Mouse (Mus musculus): ENCODE data around the gene Dbi. TPM values are rescaled to one million over a fixed set of nuclear protein-coding genes. Genes with fewer than 3 reads are reported as not detected.

The Dbi gene
- total and polyA plus RNA-seq, 3 experiments: 149 to 164 TPM; not detected in 1

DNA sequence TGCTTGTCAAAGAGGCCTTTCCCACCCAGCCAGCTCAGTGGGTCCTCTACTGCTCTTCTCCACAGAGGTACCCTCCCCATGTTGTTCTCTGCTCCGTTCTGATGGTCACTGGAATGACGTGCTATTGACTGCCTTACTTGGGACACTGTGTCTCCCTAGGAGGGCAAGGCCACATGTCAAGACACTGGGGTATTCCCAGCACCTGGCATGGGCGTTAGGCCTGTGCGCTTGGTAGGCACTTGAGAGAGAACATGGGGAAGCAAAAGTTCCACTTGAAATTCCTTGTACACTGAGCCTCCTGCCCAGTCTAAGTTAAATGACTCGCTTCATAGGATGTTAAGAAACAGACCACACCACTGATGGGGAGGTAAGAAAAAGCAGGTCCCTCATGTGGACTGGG, 51.8 kb downstream of the Dbi start:
- Histone ChIP-seq H3K27me3 (ENCODE audit: control insufficient read depth in 1 of 2, insufficient read depth in 2 of 2, low read length in 2 of 2) (no peaks in the 10 kb centered on the region), H3K9ac (ENCODE audit: control insufficient read depth, low read depth, low read length, poor library complexity, severe bottlenecking) (no peak overlapping the region), H3K36me3 (ENCODE audit: control insufficient read depth in 1 of 2, insufficient read depth in 2 of 2, low read length in 2 of 2) (no peaks in the 10 kb centered on the region), H3K9me3 (replicated peaks; ENCODE audit: insufficient read depth, low read length) (no peaks in the 10 kb centered on the region), H3K4me1 (ENCODE audit: control insufficient read depth in 1 of 2, insufficient read depth in 2 of 2, low read length in 2 of 2) (no peaks in the 10 kb centered on the region), H3K79me2 (ENCODE audit: control insufficient read depth, insufficient read depth, low read length, poor library complexity) (no peaks in the 10 kb centered on the region; the same call in 1 of the 2 replicates), H3K4me3 (ENCODE audit: control insufficient read depth in 1 of 2, insufficient read depth in 1 of 2, low read depth in 2 of 2, low read length in 2 of 2) (no peak overlapping the region), H3K27ac (ENCODE audit: control insufficient read depth, low read depth, low read length) (no peak overlapping the region)
- no peak for TF ChIP-seq ETS1 (IDR thresholded peaks at IDR 0.05; ENCODE audit: low read depth, low read length)
- no peak for TF ChIP-seq RAD21 (IDR thresholded peaks at IDR 0.05; ENCODE audit: low read depth, low read length)
- TF ChIP-seq GATA1 (IDR thresholded peaks at IDR 0.05; ENCODE audit: low read depth, low read length): no peak
- TF ChIP-seq USF1 (IDR thresholded peaks at IDR 0.05; ENCODE audit: low read depth, low read length): no peak
- TF ChIP-seq MAZ (IDR thresholded peaks at IDR 0.05; ENCODE audit: low read depth, low read length): no peak
- no peak for DNase-seq (ENCODE audit: low read depth, low spot score)

DNA sequence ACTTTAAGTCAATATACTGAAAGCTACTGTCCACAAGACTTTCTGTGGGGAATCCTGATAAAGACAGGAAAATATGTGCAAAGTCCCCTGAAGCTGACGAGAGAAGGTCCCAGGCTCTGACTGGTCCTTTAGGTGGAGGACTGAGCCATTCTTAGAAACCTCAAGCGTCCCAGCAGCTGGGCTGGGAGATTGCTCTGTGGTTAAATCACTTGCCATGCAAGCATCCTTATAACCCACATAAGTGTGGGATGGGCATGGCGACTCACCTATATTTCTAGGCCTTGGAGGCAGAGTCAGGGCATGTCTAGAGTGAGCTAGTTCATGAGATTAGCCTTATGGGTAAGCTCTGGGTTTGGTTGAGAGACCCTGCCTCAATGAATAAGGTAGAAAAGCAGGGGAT, 54.3 kb downstream of the Dbi start:
- Histone ChIP-seq H3K79me2 (ENCODE audit: control insufficient read depth, insufficient read depth, low read length, poor library complexity) (no peaks in the 10 kb centered on the region), H3K27me3 (ENCODE audit: control insufficient read depth in 1 of 2, insufficient read depth in 2 of 2, low read length in 2 of 2) (no peaks in the 10 kb centered on the region), H3K27ac (ENCODE audit: control insufficient read depth, low read depth, low read length) (no peak overlapping the region)

DNA sequence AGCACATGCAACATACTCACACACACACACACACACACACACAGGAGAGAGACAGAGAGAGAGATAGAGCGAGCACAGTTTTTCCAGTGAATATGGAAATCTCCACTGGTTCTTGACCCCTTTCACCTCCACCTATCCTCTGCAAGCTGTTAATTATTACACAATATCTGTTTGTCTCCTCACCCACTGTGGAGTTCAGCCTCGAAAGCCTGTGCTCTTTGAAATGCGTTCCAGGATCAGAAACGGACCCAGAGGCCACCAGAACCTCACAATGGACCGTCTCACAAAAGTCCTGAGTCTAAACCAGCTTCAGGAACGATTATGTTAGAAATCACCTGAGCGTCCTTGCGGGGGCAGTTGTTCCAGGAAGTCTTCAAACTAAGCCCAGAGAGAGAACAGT, 54.7 kb downstream of the Dbi start:
- no peaks in the 10 kb centered on the region for H3K79me2 ChIP-seq (ENCODE audit: control insufficient read depth, insufficient read depth, low read length, poor library complexity)
- no peak overlapping the region for H3K9ac ChIP-seq (ENCODE audit: control insufficient read depth, low read depth, low read length, poor library complexity, severe bottlenecking)
- DNase-seq (ENCODE audit: low read depth, low spot score): no peak
- TF ChIP-seq NELFE (IDR thresholded peaks at IDR 0.05; ENCODE audit: low read depth, low read length) (no peak), ELF1 (IDR thresholded peaks at IDR 0.05; ENCODE audit: low read depth, low read length) (no peak), ZMIZ1 (IDR thresholded peaks at IDR 0.05; ENCODE audit: low read depth, low read length) (no peak), RCOR1 (IDR thresholded peaks at IDR 0.05; ENCODE audit: low read depth, low read length) (no peak), TCF12 (IDR thresholded peaks at IDR 0.05; ENCODE audit: low read depth, low read length) (no peak), MYB (IDR thresholded peaks at IDR 0.05; ENCODE audit: low read depth, low read length) (no peak), POLR2A (IDR thresholded peaks at IDR 0.05; ENCODE audit: control insufficient read depth in 1 of 2, insufficient read depth in 1 of 2, low read depth in 1 of 2, low read length in 2 of 2, poor library complexity in 1 of 2) (no peak), KAT2A (conservative IDR thresholded peaks at IDR 0.05; ENCODE audit: low read depth, low read length) (no peak), USF2 (IDR thresholded peaks at IDR 0.05; ENCODE audit: borderline replicate concordance in 1 of 2, insufficient read depth in 1 of 2, low read depth in 1 of 2, low read length in 2 of 2) (no peak), JUND (IDR thresholded peaks at IDR 0.05; ENCODE audit: low read depth, low read length) (no peak), MXI1 (IDR thresholded peaks at IDR 0.05; ENCODE audit: low read depth, low read length) (no peak), USF1 (IDR thresholded peaks at IDR 0.05; ENCODE audit: low read depth, low read length) (no peak), CHD2 (IDR thresholded peaks at IDR 0.05; ENCODE audit: low read length) (no peak)
- H3K4me3 ChIP-seq (ENCODE audit: control insufficient read depth in 1 of 2, insufficient read depth in 1 of 2, low read depth in 2 of 2, low read length in 2 of 2): no peak overlapping the region
- H3K27me3 ChIP-seq (ENCODE audit: control insufficient read depth in 1 of 2, insufficient read depth in 2 of 2, low read length in 2 of 2): no peaks in the 10 kb centered on the region
- H3K36me3 ChIP-seq (ENCODE audit: control insufficient read depth in 1 of 2, insufficient read depth in 2 of 2, low read length in 2 of 2): no peaks in the 10 kb centered on the region
- no peaks in the 10 kb centered on the region for H3K4me1 ChIP-seq (ENCODE audit: control insufficient read depth in 1 of 2, insufficient read depth in 2 of 2, low read length in 2 of 2)
- H3K27ac ChIP-seq (ENCODE audit: control insufficient read depth, low read depth, low read length): no peak overlapping the region
- H3K9me3 ChIP-seq (replicated peaks; ENCODE audit: insufficient read depth, low read length): no peaks in the 10 kb centered on the region

More for the DNA sequence above, 54.3 kb downstream of the Dbi start:
- no peaks in the 10 kb centered on the region for H3K9me3 ChIP-seq (replicated peaks; ENCODE audit: insufficient read depth, low read length)
- H3K4me1 ChIP-seq (ENCODE audit: control insufficient read depth in 1 of 2, insufficient read depth in 2 of 2, low read length in 2 of 2): no peaks in the 10 kb centered on the region
- H3K4me3 ChIP-seq (ENCODE audit: control insufficient read depth in 1 of 2, insufficient read depth in 1 of 2, low read depth in 2 of 2, low read length in 2 of 2): no peak overlapping the region
- no peaks in the 10 kb centered on the region for H3K36me3 ChIP-seq (ENCODE audit: control insufficient read depth in 1 of 2, insufficient read depth in 2 of 2, low read length in 2 of 2)
- no peak for TF ChIP-seq ZKSCAN1 (IDR thresholded peaks at IDR 0.05; ENCODE audit: low read depth, low read length)
- no peak for TF ChIP-seq POLR2A (IDR thresholded peaks at IDR 0.05; ENCODE audit: control insufficient read depth in 1 of 2, insufficient read depth in 1 of 2, low read depth in 1 of 2, low read length in 2 of 2, poor library complexity in 1 of 2)
- no peak for TF ChIP-seq NRF1 (IDR thresholded peaks at IDR 0.05; ENCODE audit: insufficient read depth, low read depth, low read length, poor library complexity, severe bottlenecking)
- TF ChIP-seq SMC3 (IDR thresholded peaks at IDR 0.05; ENCODE audit: low read depth, low read length): no peak
- no peak for TF ChIP-seq ETS1 (IDR thresholded peaks at IDR 0.05; ENCODE audit: low read depth, low read length)
- no peak for TF ChIP-seq USF1 (IDR thresholded peaks at IDR 0.05; ENCODE audit: low read depth, low read length)
- no peak for TF ChIP-seq TCF12 (IDR thresholded peaks at IDR 0.05; ENCODE audit: low read depth, low read length)
- no peak for TF ChIP-seq TAL1 (IDR thresholded peaks at IDR 0.05; ENCODE audit: low read length)
- no peak for TF ChIP-seq ZMIZ1 (IDR thresholded peaks at IDR 0.05; ENCODE audit: low read depth, low read length)
- TF ChIP-seq MYC (IDR thresholded peaks at IDR 0.05; ENCODE audit: low read depth, low read length): no peak
- TF ChIP-seq BHLHE40 (IDR thresholded peaks at IDR 0.05; ENCODE audit: borderline replicate concordance, low read depth, low read length): no peak
- TF ChIP-seq MAZ (IDR thresholded peaks at IDR 0.05; ENCODE audit: low read depth, low read length): no peak
- no peak for TF ChIP-seq HCFC1 (IDR thresholded peaks at IDR 0.05; ENCODE audit: low read depth, low read length)
- TF ChIP-seq KAT2A (conservative IDR thresholded peaks at IDR 0.05; ENCODE audit: low read depth, low read length): no peak
- no peak for TF ChIP-seq RAD21 (IDR thresholded peaks at IDR 0.05; ENCODE audit: low read depth, low read length)
- TF ChIP-seq NELFE (IDR thresholded peaks at IDR 0.05; ENCODE audit: low read depth, low read length): no peak
- TF ChIP-seq GABPA (IDR thresholded peaks at IDR 0.05; ENCODE audit: low read depth, low read length): no peak
- no peak for TF ChIP-seq CHD1 (IDR thresholded peaks at IDR 0.05; ENCODE audit: low read depth, low read length)
- no peak for DNase-seq (ENCODE audit: low read depth, low spot score)
- no peak overlapping the region for H3K9ac ChIP-seq (ENCODE audit: control insufficient read depth, low read depth, low read length, poor library complexity, severe bottlenecking)
